Mouse (Mus musculus) heart, postnatal 0 days (tissue): ENCODE results near the gene Arsb. TPM values are rescaled to one million over a fixed set of nuclear protein-coding genes. Genes with fewer than 3 reads are reported as not detected.

Source experiments
- ATAC-seq: fragments of 200-750 bp; cut with Nextera tagmentation; 2 replicates; pipeline ENCODE4 v1.8.0; 2017; ENCODE audit warnings: low read depth, moderate number of reproducible peaks, moderate library complexity; ENCODE audit not compliant: insufficient read depth
- DNase-seq: peaks from one replicate; pipeline ENCODE4 v3.0.0-alpha.2; 2016; ENCODE audit warnings: low spot score
- H3K27ac ChIP-seq: fragments of 300-500 bp; sonication (generic); 2 replicates; pipeline ENCODE4 v1.5.1; 2014; ENCODE audit warnings: low read depth, mild to moderate bottlenecking
- H3K27me3 ChIP-seq: fragments of 300-500 bp; sonication (generic); 2 replicates; pipeline ENCODE4 v1.6.1; 2014; ENCODE audit warnings: low read length, mixed read lengths; ENCODE audit not compliant: control insufficient read depth, insufficient read depth
- H3K36me3 ChIP-seq: fragments of 300-500 bp; sonication (generic); replicated peaks from 2 replicates; pipeline ENCODE4 v1.6.1; 2014; ENCODE audit warnings: low read length, mixed read lengths; ENCODE audit not compliant: control insufficient read depth, insufficient read depth
- H3K4me1 ChIP-seq: fragments of 300-500 bp; sonication (generic); 2 replicates; pipeline ENCODE4 v1.6.1; 2014; ENCODE audit warnings: antibody characterized with exemption; ENCODE audit not compliant: control insufficient read depth, insufficient read depth
- H3K4me2 ChIP-seq: fragments of 300-500 bp; sonication (generic); 2 replicates; pipeline ENCODE4 v1.6.1; 2014; ENCODE audit warnings: low read depth, mild to moderate bottlenecking, low read length, moderate library complexity
- H3K4me3 ChIP-seq: fragments of 300-500 bp; sonication (generic); 2 replicates; pipeline ENCODE4 v1.5.1; 2014; ENCODE audit warnings: low read depth, low read length
- H3K9ac ChIP-seq: fragments of 300-500 bp; sonication (generic); replicated peaks from 2 replicates; pipeline ENCODE4 v1.6.1; 2014; ENCODE audit warnings: low read depth, low read length, mixed read lengths
- H3K9me3 ChIP-seq: fragments of 300-500 bp; sonication (generic); replicated peaks from 2 replicates; pipeline ENCODE4 v1.6.1; 2016; ENCODE audit warnings: low read length; ENCODE audit not compliant: control insufficient read depth
- CTCF ChIP-seq: IDR thresholded peaks from 2 replicates; pipeline ENCODE4 v1.5.1; 2016; ENCODE audit warnings: antibody characterized with exemption, control low read depth, low read depth
- EP300 ChIP-seq: IDR thresholded peaks from 2 replicates; pipeline ENCODE4 v1.6.1; 2016; ENCODE audit warnings: antibody characterized with exemption, low read depth
- WGBS: fragments of 180-500 bp; shearing (Covaris S2); extraction: QIAGEN DNeasy Blood & Tissue Kit; methylation state at CpG from one replicate; pipeline ENCODE4 v1.1.7; 2014; 5-methylcytosine and 5-hydroxymethylcytosine counted together
- polyA plus RNA-seq: library from polyadenylated mRNA; unstranded; fragments of >200 nt; fragmentation: Nextera tagmentation; extraction: Ambion mirVana; gene quantifications from 2 replicates; pipeline ENCODE4 v1.2.1, GENCODE M21; 2015
- total RNA-seq: library from RNA; depleted of rRNA; stranded (reverse); fragments of >200 nt; gene quantifications from 2 replicates; pipeline ENCODE4 v1.2.3, GENCODE M21; 2014; ENCODE audit warnings: low replicate concordance

The Arsb gene
- total and polyA plus RNA-seq, 2 experiments from 2014 or later, result 3.0 to 6.2 TPM

- H3K4me1 ChIP-seq, result peaks cover 13% of the 10 kb centered on the region
- H3K27ac ChIP-seq, result no peak overlapping the region
- TF ChIP-seq EP300 (no peak), CTCF (no peak)
- no peaks in the 10 kb centered on the region for H3K36me3 ChIP-seq
- H3K27me3 ChIP-seq, result no peaks in the 10 kb centered on the region
- ATAC-seq (no peak), DNase-seq (no peak)
- no peak overlapping the region for H3K4me2 ChIP-seq
- H3K9me3 ChIP-seq, result no peaks in the 10 kb centered on the region
- no peak overlapping the region for H3K9ac ChIP-seq
- H3K4me3 ChIP-seq, result no peak overlapping the region
- WGBS, result 86% methylated on average over 7 of the region's 7 CpGs
These were observed 120.7 kb downstream of the Arsb start for GRCm38 (mm10) chr13:93892101-93892500.

- H3K27me3 ChIP-seq, result no peaks in the 10 kb centered on the region
- no peak overlapping the region for H3K4me2 ChIP-seq
- WGBS, result 58% methylated on average over 2 of the region's 2 CpGs
- no peak for ATAC-seq
- H3K4me3 ChIP-seq, result no peak overlapping the region
- TF ChIP-seq EP300, result no peak
- TF ChIP-seq CTCF, result no peak
- H3K9ac ChIP-seq, result no peak overlapping the region
- no peaks in the 10 kb centered on the region for H3K36me3 ChIP-seq
- H3K4me1 ChIP-seq, result 0 out of 2 replicates have a peak, but pooled peaks cover 6% of the 10 kb centered on the region
- H3K9me3 ChIP-seq, result no peaks in the 10 kb centered on the region
- no peak for DNase-seq
- H3K27ac ChIP-seq, result no peak overlapping the region
These were observed 122.7 kb downstream of the Arsb start for GRCm38 (mm10) chr13:93894105-93894504.

GRCm38 (mm10) chr13:93895430-93895829 lies 124.0 kb downstream of the Arsb start:
- no peak for TF ChIP-seq EP300
- TF ChIP-seq CTCF, result no peak

DNA sequence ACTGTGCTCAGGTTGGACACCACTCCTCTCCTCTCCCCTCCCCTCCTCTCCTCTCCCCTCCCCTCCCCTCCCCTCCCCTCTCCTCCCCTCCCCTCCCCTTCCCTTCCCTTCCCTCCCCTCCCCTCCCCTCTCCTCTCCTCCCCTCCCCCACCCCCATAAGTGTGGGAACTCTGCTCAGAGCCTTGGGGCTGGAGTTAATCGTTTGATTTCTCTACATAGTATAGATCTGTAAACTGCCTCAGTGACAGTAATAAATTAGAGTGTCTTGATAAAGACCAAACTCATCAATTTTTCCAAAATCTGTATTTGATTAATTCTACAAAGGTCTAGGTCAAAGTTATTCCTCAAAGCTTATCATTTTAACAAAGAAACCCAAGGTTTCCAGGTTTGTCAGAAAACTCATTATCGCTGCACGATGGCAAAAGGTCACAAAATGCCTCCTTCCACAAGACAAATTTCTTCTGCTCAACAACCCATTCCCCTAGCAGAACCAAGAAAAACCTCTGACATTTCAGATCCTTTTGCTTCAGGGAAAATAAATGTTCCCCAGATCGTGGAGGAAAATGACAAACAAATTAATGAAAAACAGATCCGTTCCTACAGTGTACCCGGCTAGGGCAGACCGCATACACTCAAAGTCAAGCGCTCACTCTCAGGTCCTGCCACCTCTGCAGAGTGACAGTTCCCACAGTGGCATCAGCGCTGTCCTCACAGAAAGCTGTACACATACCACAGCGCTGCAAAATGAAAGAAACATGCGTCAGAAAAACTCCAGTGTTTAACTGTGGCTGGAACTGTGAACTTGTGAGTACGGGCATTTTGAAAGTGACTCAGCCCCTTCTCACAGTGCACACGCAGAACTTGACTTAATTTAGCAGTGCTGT lies 126.8 kb downstream of the Arsb start:
- WGBS, result 43% methylated on average over 13 of the region's 13 CpGs
- peak overlapping the region; percentile 14 for H3K4me3 ChIP-seq
- no peaks in the 10 kb centered on the region for H3K9me3 ChIP-seq
- no peak overlapping the region for H3K27ac ChIP-seq
- H3K36me3 ChIP-seq, result no peaks in the 10 kb centered on the region
- DNase-seq (no peak), ATAC-seq (peak; percentile 47; the same call in 1 of the 2 replicates)
- peak overlapping the region; percentile 39; the same call in 1 of the 2 replicates for H3K4me2 ChIP-seq
- H3K4me1 ChIP-seq, result 0 out of 2 replicates have a peak, but pooled peaks cover 6% of the 10 kb centered on the region
- TF ChIP-seq EP300, result no peak
- no peak for TF ChIP-seq CTCF
- H3K27me3 ChIP-seq, result no peaks in the 10 kb centered on the region
- H3K9ac ChIP-seq, result no peak overlapping the region

More at GRCm38 (mm10) chr13:93895430-93895829, 124.0 kb downstream of the Arsb start:
- Histone ChIP-seq H3K4me3 (no peak overlapping the region), H3K27ac (no peak overlapping the region), H3K4me1 (0 out of 2 replicates have a peak, but pooled peaks cover 6% of the 10 kb centered on the region), H3K36me3 (no peaks in the 10 kb centered on the region), H3K4me2 (no peak overlapping the region), H3K9me3 (no peaks in the 10 kb centered on the region), H3K27me3 (no peaks in the 10 kb centered on the region), H3K9ac (no peak overlapping the region)
- 50% methylated on average over 2 of the region's 2 CpGs for WGBS
- no peak for DNase-seq
- no peak for ATAC-seq

- no peak overlapping the region for H3K9ac ChIP-seq
- TF ChIP-seq CTCF (no peak), EP300 (no peak)
- no peak overlapping the region for H3K4me2 ChIP-seq
- no peaks in the 10 kb centered on the region for H3K36me3 ChIP-seq
- H3K4me3 ChIP-seq, result no peak overlapping the region
- H3K9me3 ChIP-seq, result no peaks in the 10 kb centered on the region
- DNase-seq (no peak), ATAC-seq (no peak)
- H3K27ac ChIP-seq, result no peak overlapping the region
- H3K4me1 ChIP-seq, result 0 out of 2 replicates have a peak, but pooled peaks cover 6% of the 10 kb centered on the region
- 95% methylated on average over 3 of the region's 3 CpGs for WGBS
- H3K27me3 ChIP-seq, result no peaks in the 10 kb centered on the region
These were observed 128.2 kb downstream of the Arsb start for GRCm38 (mm10) chr13:93899378-93900256.
